Mouse (Mus musculus) stomach, embryonic 16.5 days (tissue): Measurements from ENCODE around the gene Lrrc26. TPM values are rescaled to one million over a fixed set of nuclear protein-coding genes. Genes with fewer than 3 reads are reported as not detected.

ENCODE experiments used
- polyA plus RNA-seq: library from polyadenylated mRNA; unstranded; fragments of >200 nt; fragmentation: Nextera tagmentation; extraction: Ambion mirVana; gene quantifications from 2 replicates; pipeline ENCODE4 v1.2.1, GENCODE M21; 2015

The Lrrc26 gene
- polyA plus RNA-seq, 1 experiment from 2014 or later: 14.3 TPM

Other genes with a start within 250 kb of the Lrrc26 start
- gene Nsmf, start 235.6 kb upstream of the Lrrc26 start, polyA plus RNA-seq: 57.2 and 62.0 TPM in 2 replicates
- 2.5 and 2.6 TPM in 2 replicates for gene Entpd8, start 209.6 kb upstream of the Lrrc26 start, polyA plus RNA-seq
- 8.1 and 8.8 TPM in 2 replicates for gene Noxa1, start 194.8 kb upstream of the Lrrc26 start, polyA plus RNA-seq
- 9.9 and 11.0 TPM in 2 replicates for gene Nrarp, start 109.2 kb upstream of the Lrrc26 start, polyA plus RNA-seq
- gene Tor4a, start 93.0 kb upstream of the Lrrc26 start, polyA plus RNA-seq: 16.8 and 19.2 TPM in 2 replicates
- 102 and 109 TPM in 2 replicates for gene Nelfb, start 78.4 kb upstream of the Lrrc26 start, polyA plus RNA-seq
- 0.06 TPM in 1 of 2 replicates, not detected in the other for gene Stpg3, start 75.3 kb upstream of the Lrrc26 start, polyA plus RNA-seq
- gene Fam166a, start 71.2 kb upstream of the Lrrc26 start, polyA plus RNA-seq: not detected in 2 replicates
- 631 and 720 TPM in 2 replicates for gene Tubb4b, start 65.2 kb upstream of the Lrrc26 start, polyA plus RNA-seq
- gene Slc34a3, start 55.6 kb upstream of the Lrrc26 start, polyA plus RNA-seq: 0.71 and 1.1 TPM in 2 replicates
- 0.23 and 0.64 TPM in 2 replicates for gene Rnf224, start 53.1 kb upstream of the Lrrc26 start, polyA plus RNA-seq
- 11.3 and 14.2 TPM in 2 replicates for gene Rnf208, start 47.7 kb upstream of the Lrrc26 start, polyA plus RNA-seq
- 66.0 and 120 TPM in 2 replicates for gene Cysrt1, start 47.5 kb upstream of the Lrrc26 start, polyA plus RNA-seq
- gene AL732309.1, start 43.1 kb upstream of the Lrrc26 start, polyA plus RNA-seq: 10.1 and 12.8 TPM in 2 replicates
- 19.5 and 20.2 TPM in 2 replicates for gene Tmem203, start 34.5 kb upstream of the Lrrc26 start, polyA plus RNA-seq
- gene Tprn, start 27.3 kb upstream of the Lrrc26 start, polyA plus RNA-seq: 17.9 and 19.0 TPM in 2 replicates
- gene Ssna1, start 17.5 kb upstream of the Lrrc26 start, polyA plus RNA-seq: 199 TPM in 2 replicates
- 123 and 134 TPM in 2 replicates for gene Anapc2, start 17.4 kb upstream of the Lrrc26 start, polyA plus RNA-seq
- gene Tmem210, start 1.8 kb upstream of the Lrrc26 start, polyA plus RNA-seq: not detected in 2 replicates
- gene Grin1, start 29.3 kb downstream of the Lrrc26 start, polyA plus RNA-seq: 2.0 and 2.3 TPM in 2 replicates
- 46.0 and 47.0 TPM in 2 replicates for gene Man1b1, start 42.4 kb downstream of the Lrrc26 start, polyA plus RNA-seq
- 23.8 and 26.8 TPM in 2 replicates for gene Dpp7, start 66.4 kb downstream of the Lrrc26 start, polyA plus RNA-seq
- 34.8 and 40.0 TPM in 2 replicates for gene Uap1l1, start 75.8 kb downstream of the Lrrc26 start, polyA plus RNA-seq
- 30.7 and 35.9 TPM in 2 replicates for gene Sapcd2, start 82.4 kb downstream of the Lrrc26 start, polyA plus RNA-seq
- gene Entpd2, start 106.0 kb downstream of the Lrrc26 start, polyA plus RNA-seq: 16.6 and 19.4 TPM in 2 replicates
- 54.9 and 66.1 TPM in 2 replicates for gene Npdc1, start 109.4 kb downstream of the Lrrc26 start, polyA plus RNA-seq
- 0.19 TPM in 1 of 2 replicates, not detected in the other for gene Fut7, start 133.4 kb downstream of the Lrrc26 start, polyA plus RNA-seq
- 4.0 and 4.6 TPM in 2 replicates for gene Abca2, start 138.8 kb downstream of the Lrrc26 start, polyA plus RNA-seq
- gene Clic3, start 166.9 kb downstream of the Lrrc26 start, polyA plus RNA-seq: 60.5 and 113 TPM in 2 replicates
- 44.1 and 49.4 TPM in 2 replicates for gene Paxx, start 171.2 kb downstream of the Lrrc26 start, polyA plus RNA-seq
- gene Ptgds, start 180.1 kb downstream of the Lrrc26 start, polyA plus RNA-seq: 6.1 and 6.7 TPM in 2 replicates
- gene Lcn12, start 204.0 kb downstream of the Lrrc26 start, polyA plus RNA-seq: not detected in 2 replicates
- 76.5 and 86.0 TPM in 2 replicates for gene Fbxw5, start 210.8 kb downstream of the Lrrc26 start, polyA plus RNA-seq
- gene C8g, start 211.8 kb downstream of the Lrrc26 start, polyA plus RNA-seq: 8.9 and 9.5 TPM in 2 replicates